Comparison of ENCODE assay signal across 8 mouse cellular contexts in genomic region chr11:48816281-48816781, GRCm38 (mm10). TPM values are rescaled to one million over a fixed set of nuclear protein-coding genes. Genes with fewer than 3 reads are reported as not detected.
A peak's percentile ranks its signal among the peaks of the same experiment; 100 is the strongest.
DNase-seq lines count a peak whose midpoint lies in the region; ATAC-seq and TF ChIP-seq lines count a peak whose summit lies in the region.

No protein-coding gene starts in this region.

- DNase-seq in heart, adult 2 months, result peak in 1 of 2 experiments; percentile 53
- no peak for DNase-seq in heart, postnatal 25 days (ENCODE audit: low spot score)
- peak; percentile 79 for DNase-seq in brain, embryonic 14.5 days (ENCODE audit: low read depth)
- peak; percentile 42 for DNase-seq in forelimb bud, embryonic 11.5 days (ENCODE audit: low read depth, low spot score)
- peak; percentile 62 for DNase-seq in liver, embryonic 11.5 days (ENCODE audit: low spot score)
- DNase-seq in midbrain, postnatal 0 days (ENCODE audit: low spot score), result peak; percentile 79

- peak overlapping the region; percentile 100 for H3K27ac ChIP-seq in heart, adult 2 months
- peak overlapping the region; percentile 96 for H3K27ac ChIP-seq in intestine, postnatal 0 days (ENCODE audit: low read depth, low read length)
- H3K27ac ChIP-seq in liver, embryonic 11.5 days (ENCODE audit: low read depth, low read length), result peak overlapping the region; percentile 86
- peak overlapping the region; percentile 96 for H3K27ac ChIP-seq in midbrain, postnatal 0 days (ENCODE audit: low read depth, low read length)
- peak overlapping the region; percentile 75 for H3K27ac ChIP-seq in testis, adult 2 months (ENCODE audit: control insufficient read depth, insufficient read depth, low read depth, low read length)

- H3K36me3 ChIP-seq in heart, adult 2 months (ENCODE audit: control insufficient read depth, insufficient read depth, low read length), result peaks cover 4% of the 10 kb centered on the region; the same call in 1 of the 2 replicates
- peaks cover 13% of the 10 kb centered on the region for H3K36me3 ChIP-seq in intestine, postnatal 0 days (ENCODE audit: control insufficient read depth, insufficient read depth)
- H3K36me3 ChIP-seq in liver, embryonic 11.5 days (ENCODE audit: control insufficient read depth, insufficient read depth, low read length), result peaks cover 14% of the 10 kb centered on the region
- H3K36me3 ChIP-seq in midbrain, postnatal 0 days (ENCODE audit: insufficient read depth, low read length), result peaks cover 13% of the 10 kb centered on the region
- H3K36me3 ChIP-seq in testis, adult 2 months (ENCODE audit: control insufficient read depth, insufficient read depth, low read length), result peaks cover 1% of the 10 kb centered on the region; the same call in 1 of the 2 replicates

- no peaks in the 10 kb centered on the region for H3K79me2 ChIP-seq in heart, adult 2 months (replicated peaks; ENCODE audit: control insufficient read depth, insufficient read depth, low read length)

- peak; percentile 7; the same call in 1 of the 2 replicates for ATAC-seq in intestine, postnatal 0 days
- ATAC-seq in liver, embryonic 11.5 days (replicated peaks; ENCODE audit: low FRiP score), result peak; percentile 34
- ATAC-seq in midbrain, postnatal 0 days (ENCODE audit: low FRiP score), result peak; percentile 78

- TF ChIP-seq EP300 in heart, adult 2 months (IDR thresholded peaks at IDR 0.05; ENCODE audit: insufficient read depth, low read depth, low read length), result no peak

- H3K4me3 ChIP-seq in heart, adult 2 months, result peak overlapping the region; percentile 97
- H3K4me3 ChIP-seq in intestine, postnatal 0 days (ENCODE audit: low read depth, low read length), result peak overlapping the region; percentile 72
- peak overlapping the region; percentile 95 for H3K4me3 ChIP-seq in liver, embryonic 11.5 days (ENCODE audit: low read depth, low read length)
- peak overlapping the region; percentile 70 for H3K4me3 ChIP-seq in midbrain, postnatal 0 days (ENCODE audit: low read depth, low read length)
- H3K4me3 ChIP-seq in testis, adult 2 months (ENCODE audit: control insufficient read depth, low read depth, low read length), result peak overlapping the region; percentile 98

- no peaks in the 10 kb centered on the region for H3K27me3 ChIP-seq in heart, adult 2 months (ENCODE audit: control insufficient read depth, insufficient read depth, low read length)
- H3K27me3 ChIP-seq in intestine, postnatal 0 days (replicated peaks; ENCODE audit: control insufficient read depth, insufficient read depth, low read length), result no peaks in the 10 kb centered on the region
- H3K27me3 ChIP-seq in liver, embryonic 11.5 days (replicated peaks; ENCODE audit: control insufficient read depth, insufficient read depth, low read length), result no peaks in the 10 kb centered on the region
- no peaks in the 10 kb centered on the region for H3K27me3 ChIP-seq in midbrain, postnatal 0 days (ENCODE audit: insufficient read depth, low read length)
- no peaks in the 10 kb centered on the region for H3K27me3 ChIP-seq in testis, adult 2 months (ENCODE audit: control insufficient read depth, insufficient read depth, low read length)

- intact Hi-C loops in heart, adult 2 months (cut with DNase I), result loop anchor here (5.0 kb wide), 2 partner anchors 386 to 436 kb away; partner anchors contain the start of gene Zfp62
- intact Hi-C loops in heart, postnatal 25 days (cut with DNase I), result loop anchor here (2.0 kb wide), 1 partner anchor 16 kb away; the partner anchor contains the start of gene Rack1

- H3K4me1 ChIP-seq in heart, adult 2 months (ENCODE audit: control insufficient read depth, insufficient read depth, low read length), result peaks cover 5% of the 10 kb centered on the region
- peaks cover 13% of the 10 kb centered on the region; the same call in 1 of the 2 replicates for H3K4me1 ChIP-seq in intestine, postnatal 0 days (replicated peaks; ENCODE audit: control insufficient read depth, insufficient read depth, low read length)
- H3K4me1 ChIP-seq in liver, embryonic 11.5 days (replicated peaks; ENCODE audit: control insufficient read depth, insufficient read depth, low read length), result peaks cover 22% of the 10 kb centered on the region
- peaks cover 15% of the 10 kb centered on the region; the same call in 1 of the 2 replicates for H3K4me1 ChIP-seq in midbrain, postnatal 0 days (ENCODE audit: insufficient read depth, low read length)
- H3K4me1 ChIP-seq in testis, adult 2 months (ENCODE audit: control insufficient read depth, insufficient read depth, low read length), result peaks cover 2% of the 10 kb centered on the region; the same call in 1 of the 2 replicates

- H3K9ac ChIP-seq in heart, adult 2 months (ENCODE audit: low read depth, low read length), result peak overlapping the region; percentile 79
- H3K9ac ChIP-seq in intestine, postnatal 0 days (ENCODE audit: low read depth, low read length), result peak overlapping the region; percentile 87
- H3K9ac ChIP-seq in liver, embryonic 11.5 days (ENCODE audit: low read depth, low read length), result peak overlapping the region; percentile 80
- peak overlapping the region; percentile 89 for H3K9ac ChIP-seq in midbrain, postnatal 0 days (replicated peaks; ENCODE audit: low read length, poor library complexity, severe bottlenecking)

- TF ChIP-seq POLR2A in heart, adult 2 months (IDR thresholded peaks at IDR 0.05; ENCODE audit: insufficient read depth, low read depth, low read length), result no peak
- TF ChIP-seq POLR2A in brain, embryonic 14.5 days (IDR thresholded peaks at IDR 0.05; ENCODE audit: borderline replicate concordance, extremely low read depth, insufficient read depth, insufficient read length, poor library complexity, severe bottlenecking), result no peak
- no peak for TF ChIP-seq POLR2A in testis, adult 2 months (IDR thresholded peaks at IDR 0.05; ENCODE audit: control insufficient read depth, low read depth, low read length)

- H3K9me3 ChIP-seq in intestine, postnatal 0 days (ENCODE audit: control insufficient read depth), result no peaks in the 10 kb centered on the region
- H3K9me3 ChIP-seq in liver, embryonic 11.5 days (ENCODE audit: control insufficient read depth, low read length), result no peaks in the 10 kb centered on the region
- H3K9me3 ChIP-seq in midbrain, postnatal 0 days (ENCODE audit: low read length), result no peaks in the 10 kb centered on the region

- 1% methylated on average over 23 of the region's 23 CpGs for WGBS in heart, adult 2 months
- WGBS in intestine, postnatal 0 days, result 0% methylated on average over 18 of the region's 23 CpGs
- 4% methylated on average over 19 of the region's 23 CpGs for WGBS in liver, embryonic 11.5 days
- WGBS in midbrain, postnatal 0 days, result 1% methylated on average over 20 of the region's 23 CpGs

- no peak for TF ChIP-seq CTCF in heart, adult 2 months (IDR thresholded peaks at IDR 0.05)
- no peak for TF ChIP-seq CTCF in brain, embryonic 14.5 days (IDR thresholded peaks at IDR 0.05; ENCODE audit: borderline replicate concordance, extremely low read depth, insufficient read depth, insufficient read length)
- no peak for TF ChIP-seq CTCF in intestine, postnatal 0 days (IDR thresholded peaks at IDR 0.05; ENCODE audit: low read depth)
- TF ChIP-seq CTCF in midbrain, postnatal 0 days (IDR thresholded peaks at IDR 0.05), result no peak
- TF ChIP-seq CTCF in testis, adult 2 months (IDR thresholded peaks at IDR 0.05; ENCODE audit: control insufficient read depth, insufficient read depth, insufficient replicate concordance, low read depth, low read length), result no peak

- H3K4me2 ChIP-seq in intestine, postnatal 0 days (replicated peaks; ENCODE audit: low read depth), result peak overlapping the region; percentile 87
- H3K4me2 ChIP-seq in liver, embryonic 11.5 days, result peak overlapping the region; percentile 73
- peak overlapping the region; percentile 83 for H3K4me2 ChIP-seq in midbrain, postnatal 0 days (ENCODE audit: low read depth, low read length, poor library complexity, severe bottlenecking)

RNA-seq across cellular contexts. Expression of gene Trim41, which starts 0.8 kb away (rescaled TPM):
- 10 to 100 TPM; 19.8 to 19.9 TPM for total RNA-seq in heart, adult 2 months (2021)
- 19.1 and 19.3 TPM in 2 replicates for polyA plus RNA-seq in heart, adult 2 months (2012; rRNA removed)
- 10 to 100 TPM; 17.8 to 20.4 TPM for total RNA-seq in heart, postnatal 25 days (2021)
- polyA plus RNA-seq in brain, embryonic 14.5 days (2012; rRNA removed), result 39.3 and 44.2 TPM in 2 replicates
- 4.0 and 4.2 TPM in 2 replicates for polyA plus RNA-seq in intestine, postnatal 0 days (2015; fragmentation: Nextera tagmentation; extraction: Ambion mirVana)
- polyA plus RNA-seq in liver, embryonic 11.5 days (2014; fragmentation: Nextera tagmentation; extraction: Ambion mirVana), result 3.5 and 4.5 TPM in 2 replicates
- 38.9 and 41.5 TPM in 2 replicates for total RNA-seq in midbrain, postnatal 0 days (2014; rRNA removed)
- polyA plus RNA-seq in midbrain, postnatal 0 days (2015; fragmentation: Nextera tagmentation; extraction: Ambion mirVana), result 5.0 and 5.1 TPM in 2 replicates
- 85.7 and 95.5 TPM in 2 replicates for polyA plus RNA-seq in testis, adult 2 months (2012; rRNA removed)

RNA-seq across cellular contexts. Expression of gene Trim7, which starts 9.6 kb away (rescaled TPM):
- 10 to 100 TPM; 18.2 to 18.4 TPM for total RNA-seq in heart, adult 2 months (2021)
- polyA plus RNA-seq in heart, adult 2 months (2012; rRNA removed), result 27.9 and 32.6 TPM in 2 replicates
- total RNA-seq in heart, postnatal 25 days (2021), result 10 to 100 TPM; 15.7 to 23.2 TPM
- polyA plus RNA-seq in brain, embryonic 14.5 days (2012; rRNA removed), result 2.6 and 2.8 TPM in 2 replicates
- polyA plus RNA-seq in intestine, postnatal 0 days (2015; fragmentation: Nextera tagmentation; extraction: Ambion mirVana), result 0.38 and 0.56 TPM in 2 replicates
- polyA plus RNA-seq in liver, embryonic 11.5 days (2014; fragmentation: Nextera tagmentation; extraction: Ambion mirVana), result 0.18 and 0.38 TPM in 2 replicates
- 7.7 and 8.6 TPM in 2 replicates for total RNA-seq in midbrain, postnatal 0 days (2014; rRNA removed)
- polyA plus RNA-seq in midbrain, postnatal 0 days (2015; fragmentation: Nextera tagmentation; extraction: Ambion mirVana), result 3.4 and 3.7 TPM in 2 replicates
- polyA plus RNA-seq in testis, adult 2 months (2012; rRNA removed), result 16.3 and 18.3 TPM in 2 replicates

RNA-seq across cellular contexts. Expression of gene Gm12184, which starts 10.1 kb away (rescaled TPM):
- total RNA-seq in heart, adult 2 months (2021), result 1 to 10 TPM; 3.8 to 3.9 TPM
- polyA plus RNA-seq in heart, adult 2 months (2012; rRNA removed), result 18.8 and 28.2 TPM in 2 replicates
- total RNA-seq in heart, postnatal 25 days (2021), result 1 to 10 TPM; 2.0 to 3.2 TPM
- polyA plus RNA-seq in brain, embryonic 14.5 days (2012; rRNA removed), result 34.5 and 47.1 TPM in 2 replicates
- 5.0 and 5.3 TPM in 2 replicates for polyA plus RNA-seq in intestine, postnatal 0 days (2015; fragmentation: Nextera tagmentation; extraction: Ambion mirVana)
- polyA plus RNA-seq in liver, embryonic 11.5 days (2014; fragmentation: Nextera tagmentation; extraction: Ambion mirVana), result 6.2 and 7.6 TPM in 2 replicates
- 4.3 and 8.2 TPM in 2 replicates for total RNA-seq in midbrain, postnatal 0 days (2014; rRNA removed)
- polyA plus RNA-seq in midbrain, postnatal 0 days (2015; fragmentation: Nextera tagmentation; extraction: Ambion mirVana), result 2.4 and 3.0 TPM in 2 replicates
- 4.8 and 7.2 TPM in 2 replicates for polyA plus RNA-seq in testis, adult 2 months (2012; rRNA removed)

RNA-seq across cellular contexts. Expression of gene Rack1, which starts 16.2 kb away (rescaled TPM):
- 100 to 1,000 TPM; 337 to 437 TPM for total RNA-seq in heart, adult 2 months (2021)
- polyA plus RNA-seq in heart, adult 2 months (2012; rRNA removed), result 867 and 1,301 TPM in 2 replicates
- 100 to 1,000 TPM; 397 to 416 TPM for total RNA-seq in heart, postnatal 25 days (2021)
- 1,339 and 1,725 TPM in 2 replicates for polyA plus RNA-seq in brain, embryonic 14.5 days (2012; rRNA removed)
- polyA plus RNA-seq in intestine, postnatal 0 days (2015; fragmentation: Nextera tagmentation; extraction: Ambion mirVana), result 435 and 447 TPM in 2 replicates
- 1,154 and 1,248 TPM in 2 replicates for polyA plus RNA-seq in liver, embryonic 11.5 days (2014; fragmentation: Nextera tagmentation; extraction: Ambion mirVana)
- total RNA-seq in midbrain, postnatal 0 days (2014; rRNA removed), result 932 and 1,043 TPM in 2 replicates
- polyA plus RNA-seq in midbrain, postnatal 0 days (2015; fragmentation: Nextera tagmentation; extraction: Ambion mirVana), result 317 and 331 TPM in 2 replicates
- polyA plus RNA-seq in testis, adult 2 months (2012; rRNA removed), result 208 and 217 TPM in 2 replicates

RNA-seq across cellular contexts. Expression of gene Irgm1, which starts 55.2 kb away (rescaled TPM):
- total RNA-seq in heart, adult 2 months (2021), result 10 to 100 TPM in 1 of 2 experiments, 1 to 10 TPM in 1; 9.9 to 13.5 TPM
- 10.0 and 17.2 TPM in 2 replicates for polyA plus RNA-seq in heart, adult 2 months (2012; rRNA removed)
- total RNA-seq in heart, postnatal 25 days (2021), result 1 to 10 TPM; 8.8 to 8.9 TPM
- 1.2 and 1.9 TPM in 2 replicates for polyA plus RNA-seq in brain, embryonic 14.5 days (2012; rRNA removed)
- 14.5 and 15.0 TPM in 2 replicates for polyA plus RNA-seq in intestine, postnatal 0 days (2015; fragmentation: Nextera tagmentation; extraction: Ambion mirVana)
- polyA plus RNA-seq in liver, embryonic 11.5 days (2014; fragmentation: Nextera tagmentation; extraction: Ambion mirVana), result 15.2 and 17.2 TPM in 2 replicates
- 6.2 and 7.6 TPM in 2 replicates for total RNA-seq in midbrain, postnatal 0 days (2014; rRNA removed)
- 4.9 and 5.8 TPM in 2 replicates for polyA plus RNA-seq in midbrain, postnatal 0 days (2015; fragmentation: Nextera tagmentation; extraction: Ambion mirVana)
- polyA plus RNA-seq in testis, adult 2 months (2012; rRNA removed), result 0.75 and 0.78 TPM in 2 replicates

Comparison
In these comparisons a context has a peak if more than half of its experiments do, and no peak if none do; other contexts are left out.
1. ATAC-seq: peak in every context shown above with its lines; median percentile 78 in midbrain, postnatal 0 days; 34 in liver, embryonic 11.5 days; 7 in intestine, postnatal 0 days.